Mouse (Mus musculus): Measurements from ENCODE around the gene Uty.

- TF ChIP-seq POLR2A (IDR thresholded peaks at IDR 0.05; ENCODE audit: borderline replicate concordance, low read depth, low read length) (no peak), CTCF (IDR thresholded peaks at IDR 0.05; ENCODE audit: low read depth, low read length) (no peak)
These were observed 40.7 kb upstream of the Uty start, which contains the start of gene Ddx3y for GRCm38 (mm10) chrY:1286171-1286795.
